Mouse (Mus musculus) hindbrain, embryonic 13.5 days (tissue): ENCODE measurements around the gene Palmd. TPM values are rescaled to one million over a fixed set of nuclear protein-coding genes. Genes with fewer than 3 reads are reported as not detected.

Source experiments
- ATAC-seq: fragments of 200-750 bp; cut with Nextera tagmentation; 2 replicates; pipeline ENCODE4 v1.8.0; 2017; ENCODE audit warnings: moderate TSS enrichment; ENCODE audit not compliant: low FRiP score
- H3K27ac ChIP-seq: fragments of 300-500 bp; sonication (generic); 2 replicates; pipeline ENCODE4 v1.5.1; 2015; ENCODE audit warnings: inconsistent platforms, mild to moderate bottlenecking, moderate library complexity
- H3K27me3 ChIP-seq: fragments of 300-500 bp; sonication (generic); 2 replicates; pipeline ENCODE4 v1.6.1; 2015; ENCODE audit warnings: mild to moderate bottlenecking, inconsistent platforms
- H3K36me3 ChIP-seq: fragments of 300-500 bp; sonication (generic); 2 replicates; pipeline ENCODE4 v1.6.1; 2015; ENCODE audit warnings: mild to moderate bottlenecking, inconsistent platforms
- H3K4me1 ChIP-seq: fragments of 300-500 bp; sonication (generic); replicated peaks from 2 replicates; pipeline ENCODE4 v1.6.1; 2015; ENCODE audit warnings: inconsistent platforms
- H3K4me2 ChIP-seq: fragments of 300-500 bp; sonication (generic); 2 replicates; pipeline ENCODE4 v1.6.1; 2015; ENCODE audit warnings: inconsistent platforms, mild to moderate bottlenecking, moderate library complexity
- H3K4me3 ChIP-seq: fragments of 300-500 bp; sonication (generic); 2 replicates; pipeline ENCODE4 v1.5.1; 2015; ENCODE audit warnings: mild to moderate bottlenecking, inconsistent platforms
- H3K9ac ChIP-seq: fragments of 300-500 bp; sonication (generic); 2 replicates; pipeline ENCODE4 v1.6.1; 2015; ENCODE audit warnings: mild to moderate bottlenecking, inconsistent platforms
- H3K9me3 ChIP-seq: fragments of 300-500 bp; sonication (generic); 2 replicates; pipeline ENCODE4 v1.6.1; 2016; ENCODE audit warnings: inconsistent platforms
- WGBS: fragments of 180-500 bp; shearing (Covaris S2); methylation state at CpG from one replicate; pipeline ENCODE4 v1.1.7; 2015; 5-methylcytosine and 5-hydroxymethylcytosine counted together
- polyA plus RNA-seq: library from polyadenylated mRNA; unstranded; fragments of >200 nt; fragmentation: Nextera tagmentation; extraction: Ambion mirVana; gene quantifications from 2 replicates; pipeline ENCODE4 v1.2.1, GENCODE M21; 2015

Gene Palmd
- polyA plus RNA-seq, 1 experiment from 2014 or later = 7.5 TPM

DNA sequence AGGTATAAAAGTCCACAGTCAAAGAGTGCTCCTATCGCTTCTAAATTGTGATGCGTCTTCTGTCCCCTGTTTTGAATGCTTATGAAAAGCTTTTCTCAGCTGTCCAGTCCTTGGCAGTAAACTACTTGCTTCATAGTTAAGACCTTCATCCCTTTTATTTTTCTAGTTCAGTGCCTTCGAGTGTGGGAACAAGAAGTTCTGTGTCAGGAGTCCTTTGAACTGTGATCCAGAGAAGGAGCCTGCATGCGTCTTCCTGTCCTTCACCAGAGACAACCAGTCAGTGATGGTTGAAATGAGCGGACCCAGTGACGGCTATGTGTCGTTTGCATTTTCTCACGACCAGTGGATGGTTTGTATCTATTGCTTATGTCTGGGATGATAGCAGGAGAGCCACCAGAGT lies 83.8 kb downstream of the Palmd start:
- no peak overlapping the region for H3K9ac ChIP-seq
- no peaks in the 10 kb centered on the region for H3K9me3 ChIP-seq
- no peak overlapping the region for H3K4me3 ChIP-seq
- no peaks in the 10 kb centered on the region for H3K27me3 ChIP-seq
- H3K27ac ChIP-seq = no peak overlapping the region
- H3K4me2 ChIP-seq = no peak overlapping the region
- WGBS = 85% methylated on average over 8 of the region's 8 CpGs
- no peaks in the 10 kb centered on the region for H3K4me1 ChIP-seq
- ATAC-seq = no peak
- H3K36me3 ChIP-seq = no peaks in the 10 kb centered on the region

DNA sequence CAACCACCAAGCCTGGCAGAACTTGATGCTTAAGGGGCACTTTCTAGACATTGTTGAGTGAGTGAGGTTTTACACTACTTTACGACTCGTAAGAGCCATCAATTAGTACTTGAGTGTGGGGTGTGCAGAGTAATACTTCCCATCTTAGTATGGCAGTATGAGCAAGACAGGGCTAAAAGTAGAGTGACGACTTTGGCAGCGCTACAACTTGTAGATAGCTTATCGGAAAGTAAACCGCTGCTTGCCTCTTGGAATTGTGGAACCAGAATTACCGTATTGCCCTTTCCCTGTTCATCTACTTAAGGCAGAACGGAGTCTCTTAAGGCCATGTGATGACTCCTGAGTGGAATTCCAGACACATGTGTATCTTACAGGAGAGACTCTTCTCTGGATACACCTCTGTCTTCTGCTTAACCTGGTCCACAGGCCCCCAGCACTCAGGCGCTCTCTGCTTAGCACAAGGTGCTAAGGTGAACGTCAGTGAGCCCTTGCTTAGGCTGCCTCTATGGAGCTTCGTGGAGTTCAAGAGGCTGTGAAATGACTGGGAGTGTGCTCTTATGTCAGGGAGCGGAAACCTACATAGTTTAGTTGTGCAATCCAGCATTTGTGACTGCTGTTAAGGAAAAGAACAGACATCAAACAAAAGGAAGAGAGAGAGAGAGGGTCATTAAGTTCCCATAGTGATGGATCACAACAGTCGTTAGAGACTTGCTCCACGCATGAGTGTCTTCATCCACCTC lies 86.4 kb downstream of the Palmd start:
- H3K4me1 ChIP-seq = no peaks in the 10 kb centered on the region
- no peaks in the 10 kb centered on the region for H3K9me3 ChIP-seq
- H3K27me3 ChIP-seq = no peaks in the 10 kb centered on the region
- H3K4me2 ChIP-seq = no peak overlapping the region
- WGBS = 93% methylated on average over 14 of the region's 14 CpGs
- no peaks in the 10 kb centered on the region for H3K36me3 ChIP-seq
- no peak overlapping the region for H3K4me3 ChIP-seq
- no peak overlapping the region for H3K9ac ChIP-seq
- H3K27ac ChIP-seq = no peak overlapping the region
- ATAC-seq = no peak

DNA sequence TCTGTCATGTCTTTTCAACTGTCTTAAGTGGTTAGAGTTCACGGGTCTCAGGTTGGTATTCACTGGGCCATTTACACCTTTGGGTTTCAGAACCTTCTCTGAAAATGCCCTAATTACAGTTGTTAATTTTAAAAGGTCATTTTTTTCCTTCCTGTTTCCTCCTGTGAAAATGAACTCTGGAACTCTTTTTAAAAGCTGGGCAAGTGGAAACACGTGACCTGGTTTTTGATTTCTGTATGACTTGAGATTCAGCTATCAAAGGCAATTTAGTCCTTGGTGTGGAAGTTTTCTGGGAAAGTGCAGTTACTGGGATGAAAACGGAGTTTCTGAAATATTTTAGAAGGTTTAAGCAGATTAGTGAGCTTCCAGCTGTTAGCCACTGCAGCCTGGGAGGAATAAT lies 98.4 kb downstream of the Palmd start:
- H3K27ac ChIP-seq = no peak overlapping the region
- H3K27me3 ChIP-seq = no peaks in the 10 kb centered on the region
- no peaks in the 10 kb centered on the region for H3K36me3 ChIP-seq
- no peak for ATAC-seq
- no peak overlapping the region for H3K4me2 ChIP-seq
- WGBS = 80% methylated on average over 3 of the region's 3 CpGs
- H3K4me1 ChIP-seq = no peaks in the 10 kb centered on the region
- H3K9me3 ChIP-seq = no peaks in the 10 kb centered on the region
- H3K4me3 ChIP-seq = no peak overlapping the region
- H3K9ac ChIP-seq = no peak overlapping the region

Other genes starting within 250 kb of the Palmd start
- 16.5 and 17.3 TPM in 2 replicates for gene Agl, start 160.8 kb downstream of the Palmd start, polyA plus RNA-seq
- 3.4 and 3.9 TPM in 2 replicates for gene Frrs1, start 109.5 kb downstream of the Palmd start, polyA plus RNA-seq
- not detected in 2 replicates for gene 4930455H04Rik, start 720 bp downstream of the Palmd start, polyA plus RNA-seq